Mouse (Mus musculus): ENCODE results near the gene Slc5a8.

The Slc5a8 gene

GRCm38 (mm10) chr10:88978932-88979331 lies 93.1 kb downstream of the Slc5a8 start:
- DNase-seq (ENCODE audit: low read depth in 2 of 2, low spot score in 2 of 2), result no peak
